Mouse (Mus musculus): Measurements from ENCODE around the gene Snx14. TPM values are rescaled to one million over a fixed set of nuclear protein-coding genes. Genes with fewer than 3 reads are reported as not detected.

Gene Snx14
- polyA plus RNA-seq, 1 experiment from 2014 or later, result 35.5 TPM

DNA sequence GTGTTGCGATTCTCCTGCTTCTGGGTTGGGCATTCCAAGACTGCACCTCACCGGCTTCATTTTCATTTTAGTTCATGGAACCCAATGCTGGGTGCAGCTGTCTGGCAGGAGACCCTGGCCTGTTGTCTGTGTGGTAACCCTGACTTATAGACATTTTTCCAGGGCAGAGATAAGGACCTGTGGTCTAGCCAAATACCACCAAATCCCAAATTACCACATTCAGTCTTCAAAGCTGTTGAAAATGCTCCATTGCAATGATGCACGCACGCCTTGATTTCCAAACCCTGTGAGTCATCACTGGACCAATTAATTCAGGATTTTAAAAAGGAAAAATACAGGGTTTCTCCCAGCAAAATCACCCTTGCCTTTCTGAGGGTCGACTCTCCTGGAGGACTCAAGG lies 70.3 kb downstream of the Snx14 start:
- 97% methylated on average over 5 of the region's 5 CpGs for WGBS (ENCODE audit: missing documents)
- Histone ChIP-seq H3K4me3 (ENCODE audit: inconsistent target) (no peak overlapping the region), H3K36me3 (ENCODE audit: inconsistent target) (no peaks in the 10 kb centered on the region), H3K27ac (no peak overlapping the region), H3K79me2 (ENCODE audit: inconsistent target) (no peaks in the 10 kb centered on the region)

DNA sequence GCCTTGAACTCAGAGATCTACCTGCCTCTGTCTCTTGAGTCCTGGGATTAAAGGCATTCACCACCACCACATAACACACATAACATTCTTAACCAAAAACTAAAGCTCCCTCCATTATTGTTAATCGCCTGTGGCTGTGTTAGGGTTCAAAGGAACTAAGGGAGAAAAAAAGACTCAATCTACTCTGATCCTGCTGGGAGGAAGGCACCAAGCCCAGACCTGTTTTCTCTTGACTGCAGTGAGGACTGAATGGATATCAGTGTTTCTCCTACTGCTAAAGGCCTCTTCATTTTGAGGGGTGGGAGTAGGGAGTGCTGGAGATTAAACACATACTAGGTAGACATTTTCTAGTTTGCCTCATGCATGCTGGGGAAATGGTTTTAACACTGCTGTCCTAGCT lies 71.0 kb downstream of the Snx14 start:
- Histone ChIP-seq H3K4me3 (ENCODE audit: inconsistent target) (no peak overlapping the region), H3K79me2 (ENCODE audit: inconsistent target) (no peaks in the 10 kb centered on the region), H3K36me3 (ENCODE audit: inconsistent target) (no peaks in the 10 kb centered on the region), H3K27ac (no peak overlapping the region)
- 89% methylated on average over 1 of the region's 1 CpGs for WGBS (ENCODE audit: missing documents)

DNA sequence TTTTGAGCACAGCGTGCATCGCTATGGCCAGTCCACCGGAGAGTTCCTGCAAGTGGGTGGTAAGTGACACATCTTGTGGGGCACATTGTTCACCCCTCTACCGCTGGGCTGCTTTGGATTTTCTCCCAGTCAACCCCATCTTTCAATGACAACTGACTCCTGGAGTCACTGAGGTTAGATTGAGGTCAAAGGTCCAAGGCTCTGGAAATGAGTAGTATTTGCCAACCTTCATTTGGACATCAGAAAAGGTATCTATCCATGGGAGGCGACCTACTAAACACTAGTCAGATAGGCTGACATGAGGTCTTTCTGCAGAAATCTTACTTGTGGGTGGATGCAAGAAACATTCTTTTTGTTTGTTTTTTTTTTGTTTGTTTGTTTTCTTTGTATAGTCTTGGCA lies 71.4 kb downstream of the Snx14 start:
- Histone ChIP-seq H3K36me3 (ENCODE audit: inconsistent target) (no peaks in the 10 kb centered on the region), H3K4me3 (ENCODE audit: inconsistent target) (no peak overlapping the region), H3K79me2 (ENCODE audit: inconsistent target) (no peaks in the 10 kb centered on the region), H3K27ac (no peak overlapping the region)
- 97% methylated on average over 5 of the region's 5 CpGs for WGBS (ENCODE audit: missing documents)

DNA sequence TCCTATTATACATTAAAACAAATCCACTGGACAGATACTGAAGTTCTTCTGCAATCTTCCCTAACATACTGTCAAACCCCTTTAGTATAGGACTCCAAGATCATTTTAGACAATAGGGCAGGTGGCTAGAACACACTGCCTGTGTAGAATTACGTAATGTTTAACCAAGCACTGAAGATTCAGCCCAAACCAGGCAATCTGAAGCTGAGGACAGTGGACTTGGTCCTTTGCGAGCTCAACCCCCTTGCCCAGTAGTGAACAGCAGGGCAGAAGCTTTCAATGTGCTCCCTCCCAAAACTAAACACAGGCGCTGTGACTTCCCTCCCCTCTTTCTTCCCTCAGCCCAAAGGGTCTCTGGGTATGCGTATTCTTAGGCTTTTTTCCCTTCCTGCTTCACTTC lies 71.9 kb downstream of the Snx14 start:
- H3K27ac ChIP-seq, result no peak overlapping the region
- no peaks in the 10 kb centered on the region for H3K36me3 ChIP-seq (ENCODE audit: inconsistent target)
- no peak overlapping the region for H3K4me3 ChIP-seq (ENCODE audit: inconsistent target)
- WGBS (ENCODE audit: missing documents), result 89% methylated on average over 4 of the region's 4 CpGs
- no peaks in the 10 kb centered on the region for H3K79me2 ChIP-seq (ENCODE audit: inconsistent target)

DNA sequence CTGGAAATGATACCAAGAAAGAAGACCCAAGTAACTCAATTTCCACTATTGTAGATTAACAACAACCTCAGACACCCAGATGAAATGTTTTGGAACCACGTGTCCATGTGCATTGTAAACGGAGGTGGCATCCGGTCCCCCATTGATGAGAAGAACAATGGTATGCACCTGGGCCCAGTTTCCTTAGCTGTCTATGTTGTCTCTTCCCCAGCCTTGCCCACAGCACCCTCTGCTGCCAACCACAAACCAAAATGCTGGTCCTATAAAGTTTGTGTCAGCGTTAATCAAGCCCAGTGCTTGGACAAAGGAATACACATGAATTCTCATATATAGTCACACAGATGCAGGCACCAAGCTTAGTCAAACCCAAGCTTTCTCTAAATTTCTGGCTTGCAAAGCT lies 72.5 kb downstream of the Snx14 start:
- no peaks in the 10 kb centered on the region for H3K79me2 ChIP-seq (ENCODE audit: inconsistent target)
- no peaks in the 10 kb centered on the region for H3K36me3 ChIP-seq (ENCODE audit: inconsistent target)
- no peak overlapping the region for H3K27ac ChIP-seq
- no peak overlapping the region for H3K4me3 ChIP-seq (ENCODE audit: inconsistent target)
- 68% methylated on average over 4 of the region's 4 CpGs for WGBS (ENCODE audit: missing documents)

DNA sequence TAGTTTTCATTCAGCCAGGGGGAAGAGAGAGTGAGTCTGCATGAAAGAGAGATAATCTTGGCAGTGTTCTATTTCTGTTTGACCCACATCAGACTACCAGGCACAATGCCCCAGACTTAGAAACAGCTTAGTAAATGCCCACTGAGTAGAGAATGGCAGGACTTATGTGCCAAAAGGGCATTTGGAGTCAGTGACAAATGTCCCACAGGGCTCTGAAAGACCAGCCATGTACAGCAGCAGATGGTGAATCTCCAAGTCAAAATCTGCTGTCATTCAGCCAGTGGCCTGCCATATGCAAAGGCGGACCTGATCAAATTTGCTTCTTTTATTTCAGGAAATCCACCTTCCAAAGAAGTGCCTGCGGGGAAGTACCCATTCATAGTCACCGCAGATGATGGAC lies 75.7 kb downstream of the Snx14 start:
- Histone ChIP-seq H3K4me3 (ENCODE audit: inconsistent target) (no peak overlapping the region), H3K27ac (no peak overlapping the region), H3K36me3 (ENCODE audit: inconsistent target) (no peaks in the 10 kb centered on the region), H3K79me2 (ENCODE audit: inconsistent target) (no peaks in the 10 kb centered on the region)
- 93% methylated on average over 3 of the region's 3 CpGs for WGBS (ENCODE audit: missing documents)

DNA sequence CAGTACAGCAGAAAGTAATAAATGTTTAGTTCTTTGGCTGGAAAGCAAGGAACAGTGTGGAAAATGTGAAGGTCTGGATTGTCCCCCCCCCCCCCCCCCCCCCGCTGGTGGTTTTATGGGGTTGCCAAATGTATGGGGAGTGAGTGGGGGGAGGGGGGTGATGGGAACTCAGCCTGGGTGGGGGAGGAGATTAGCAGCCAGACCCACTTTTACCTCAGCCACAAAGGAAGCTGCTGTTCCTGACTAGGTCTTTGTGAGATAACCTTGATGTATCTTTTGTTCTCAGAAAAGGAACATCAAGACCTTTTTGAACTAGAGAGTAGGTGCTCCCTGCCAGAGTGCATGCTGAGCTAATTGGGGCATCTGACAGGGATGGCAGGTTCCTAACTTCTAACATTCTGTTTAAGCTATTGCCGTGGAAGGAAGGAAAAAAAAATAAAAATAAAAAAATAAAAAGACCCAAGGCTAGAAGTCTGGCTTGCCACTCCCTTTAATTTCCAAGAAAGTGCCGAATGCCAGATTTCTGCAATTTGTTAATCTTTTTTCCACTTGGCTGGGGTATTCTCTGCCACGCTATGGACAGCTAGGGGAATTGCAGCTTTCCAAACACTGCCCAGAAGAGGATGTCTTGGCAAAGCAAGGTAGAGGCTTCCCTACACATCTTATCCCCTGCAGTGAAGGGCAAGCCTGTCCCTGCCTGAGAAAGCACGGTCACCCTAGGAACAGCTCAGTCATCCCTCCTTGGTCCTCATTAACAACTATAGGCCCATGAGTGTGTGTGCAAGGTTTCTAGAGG lies 76.5 kb downstream of the Snx14 start:
- WGBS (ENCODE audit: missing documents), result 60% methylated on average over 4 of the region's 5 CpGs
- Histone ChIP-seq H3K79me2 (ENCODE audit: inconsistent target) (no peaks in the 10 kb centered on the region), H3K27ac (no peak overlapping the region), H3K4me3 (ENCODE audit: inconsistent target) (no peak overlapping the region), H3K36me3 (ENCODE audit: inconsistent target) (no peaks in the 10 kb centered on the region)

DNA sequence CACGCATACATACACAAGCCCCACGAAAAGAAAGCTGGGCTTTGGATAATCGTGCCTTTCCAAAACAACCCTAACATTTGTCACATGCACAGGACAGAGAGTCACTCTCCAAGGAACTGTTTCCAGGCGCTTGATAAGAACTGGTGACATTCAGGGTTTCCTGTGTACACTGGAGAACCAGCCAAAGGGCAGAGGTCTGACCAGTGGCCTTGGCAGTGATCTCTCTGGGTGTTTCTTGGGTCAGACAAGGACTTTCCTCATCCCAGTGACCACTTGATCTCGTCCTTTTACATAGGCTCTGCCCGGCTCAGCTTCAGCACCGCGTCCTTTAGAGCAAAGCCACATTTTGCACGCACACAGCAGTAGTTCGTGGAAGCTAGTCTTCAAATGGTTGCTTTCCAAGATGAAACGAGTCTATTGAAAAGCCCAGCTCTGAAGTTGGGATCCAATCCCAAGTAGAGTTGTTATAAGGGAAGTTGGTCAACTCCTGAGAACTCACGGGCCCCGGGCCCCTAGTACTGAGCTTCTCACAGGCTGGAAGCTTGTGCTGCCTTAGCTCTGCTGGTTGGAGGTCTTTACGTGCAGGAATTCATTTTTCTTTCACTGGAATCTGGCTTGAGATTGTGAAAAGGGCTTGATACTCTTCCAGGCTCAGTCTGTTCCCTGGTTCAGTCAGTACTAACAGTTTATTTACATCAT lies 77.4 kb downstream of the Snx14 start:
- H3K4me3 ChIP-seq (ENCODE audit: inconsistent target), result no peak overlapping the region
- no peak overlapping the region for H3K27ac ChIP-seq
- no peaks in the 10 kb centered on the region for H3K36me3 ChIP-seq (ENCODE audit: inconsistent target)
- no peaks in the 10 kb centered on the region for H3K79me2 ChIP-seq (ENCODE audit: inconsistent target)
- 80% methylated on average over 14 of the region's 14 CpGs for WGBS (ENCODE audit: missing documents)

DNA sequence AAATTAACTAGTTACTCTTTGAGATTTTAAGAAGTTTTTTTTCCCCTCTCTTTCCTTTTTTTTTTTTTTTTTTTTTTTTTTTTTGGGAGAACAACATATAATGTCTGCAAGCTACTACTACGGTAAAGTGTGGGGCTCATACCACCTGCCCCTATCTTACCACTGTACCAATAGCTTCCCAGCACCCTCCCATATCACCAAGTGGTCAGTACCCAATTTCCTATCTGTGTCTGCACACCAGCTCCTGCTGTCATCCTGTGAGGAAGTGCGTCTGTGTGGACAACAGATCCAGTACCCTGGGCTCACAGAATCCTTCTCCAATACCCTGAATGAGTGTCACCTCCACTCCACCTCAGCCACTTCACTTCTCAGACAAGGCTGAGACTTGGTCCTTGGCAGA lies 79.6 kb downstream of the Snx14 start:
- Histone ChIP-seq H3K79me2 (ENCODE audit: inconsistent target) (no peaks in the 10 kb centered on the region), H3K36me3 (ENCODE audit: inconsistent target) (no peaks in the 10 kb centered on the region), H3K27ac (no peak overlapping the region), H3K4me3 (ENCODE audit: inconsistent target) (no peak overlapping the region)
- 45% methylated on average over 1 of the region's 2 CpGs for WGBS (ENCODE audit: missing documents)

DNA sequence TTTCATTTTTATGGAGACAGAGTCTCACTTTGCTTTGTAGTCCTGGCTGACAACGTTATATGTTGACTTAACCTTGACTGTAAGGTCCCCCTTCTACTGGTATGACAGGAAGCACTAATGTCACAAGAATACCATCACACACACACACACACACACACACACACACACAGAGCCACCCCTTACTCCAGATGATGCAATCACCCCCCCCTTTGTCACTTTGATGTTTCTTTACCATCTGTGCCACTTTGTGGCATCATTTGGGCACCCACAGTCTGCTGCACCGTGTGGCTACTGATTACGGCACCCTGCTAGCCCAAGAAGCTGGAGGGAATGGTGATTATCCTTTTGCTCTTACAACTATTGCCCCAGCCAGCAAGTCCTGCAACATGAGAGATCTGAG lies 81.6 kb downstream of the Snx14 start:
- WGBS (ENCODE audit: missing documents), result 10% methylated on average over 3 of the region's 3 CpGs
- H3K36me3 ChIP-seq (ENCODE audit: inconsistent target), result no peaks in the 10 kb centered on the region
- no peak overlapping the region for H3K4me3 ChIP-seq (ENCODE audit: inconsistent target)
- H3K27ac ChIP-seq, result no peak overlapping the region
- H3K79me2 ChIP-seq (ENCODE audit: inconsistent target), result no peaks in the 10 kb centered on the region

DNA sequence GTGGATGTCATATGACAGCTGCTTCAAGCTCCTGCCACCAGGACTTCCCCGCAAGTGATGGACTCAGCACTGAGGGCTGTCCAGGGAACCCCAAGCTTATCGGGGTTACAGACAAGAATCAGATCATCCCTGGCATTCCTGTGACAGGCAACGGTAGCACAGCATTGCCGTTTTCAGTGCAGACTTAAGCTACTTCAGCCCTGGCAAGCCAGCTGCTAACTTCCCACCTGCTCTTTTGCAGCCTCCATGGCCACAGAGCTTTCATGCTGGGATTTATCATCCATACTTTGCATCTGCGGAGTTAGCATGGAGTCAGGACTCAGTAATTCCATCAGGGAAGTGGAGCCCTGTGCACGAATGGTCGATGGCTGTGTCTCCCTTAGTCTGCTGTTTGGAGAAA lies 85.3 kb downstream of the Snx14 start:
- Histone ChIP-seq H3K4me3 (ENCODE audit: inconsistent target) (no peak overlapping the region), H3K27ac (no peak overlapping the region), H3K36me3 (ENCODE audit: inconsistent target) (no peaks in the 10 kb centered on the region), H3K79me2 (ENCODE audit: inconsistent target) (no peaks in the 10 kb centered on the region)
- 80% methylated on average over 7 of the region's 7 CpGs for WGBS (ENCODE audit: missing documents)

DNA sequence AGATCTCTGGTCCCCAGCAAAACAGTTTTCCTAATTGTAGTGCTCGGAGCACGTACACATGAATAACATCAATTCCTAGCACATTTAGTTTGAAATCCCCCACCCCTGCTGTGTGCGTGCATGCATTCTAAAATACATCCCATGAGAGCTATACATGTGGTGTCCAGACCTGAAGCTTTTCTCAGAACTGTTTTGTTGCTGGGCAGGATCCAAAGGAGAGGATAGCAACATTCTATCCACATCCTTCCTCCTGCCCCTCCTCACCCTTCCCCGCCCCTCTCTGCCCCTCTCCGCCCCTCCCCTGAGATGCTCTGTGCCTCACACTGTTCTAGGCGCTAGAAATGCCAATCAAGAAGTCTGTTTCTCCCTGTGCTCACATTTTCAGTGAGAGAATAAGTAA lies 86.0 kb downstream of the Snx14 start:
- no peaks in the 10 kb centered on the region for H3K36me3 ChIP-seq (ENCODE audit: inconsistent target)
- no peak overlapping the region for H3K27ac ChIP-seq
- WGBS (ENCODE audit: missing documents), result 78% methylated on average over 5 of the region's 6 CpGs
- no peak overlapping the region for H3K4me3 ChIP-seq (ENCODE audit: inconsistent target)
- no peaks in the 10 kb centered on the region for H3K79me2 ChIP-seq (ENCODE audit: inconsistent target)

DNA sequence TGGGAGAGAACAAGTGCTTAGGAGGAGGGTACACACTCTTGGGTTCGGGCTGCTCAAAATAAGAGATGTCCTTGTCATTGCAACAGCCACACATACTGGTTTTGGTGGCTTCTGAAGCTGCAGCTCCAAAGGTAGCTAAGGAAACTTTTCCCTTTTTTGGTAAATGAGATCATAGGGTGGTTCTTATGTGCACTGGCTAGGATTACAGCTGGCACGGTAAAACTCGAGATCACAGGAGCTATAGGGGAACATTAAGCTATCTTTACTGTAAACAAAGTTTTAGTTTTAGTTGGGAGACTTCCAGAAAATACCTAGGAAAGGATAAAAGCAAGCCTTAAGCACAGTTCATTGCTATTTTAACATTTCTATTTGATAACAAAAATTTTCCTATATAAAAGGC lies 87.6 kb downstream of the Snx14 start:
- H3K4me3 ChIP-seq (ENCODE audit: inconsistent target), result no peak overlapping the region
- WGBS (ENCODE audit: missing documents), result 80% methylated on average over 3 of the region's 3 CpGs
- no peak overlapping the region for H3K27ac ChIP-seq
- H3K36me3 ChIP-seq (ENCODE audit: inconsistent target), result no peaks in the 10 kb centered on the region
- no peaks in the 10 kb centered on the region for H3K79me2 ChIP-seq (ENCODE audit: inconsistent target)

DNA sequence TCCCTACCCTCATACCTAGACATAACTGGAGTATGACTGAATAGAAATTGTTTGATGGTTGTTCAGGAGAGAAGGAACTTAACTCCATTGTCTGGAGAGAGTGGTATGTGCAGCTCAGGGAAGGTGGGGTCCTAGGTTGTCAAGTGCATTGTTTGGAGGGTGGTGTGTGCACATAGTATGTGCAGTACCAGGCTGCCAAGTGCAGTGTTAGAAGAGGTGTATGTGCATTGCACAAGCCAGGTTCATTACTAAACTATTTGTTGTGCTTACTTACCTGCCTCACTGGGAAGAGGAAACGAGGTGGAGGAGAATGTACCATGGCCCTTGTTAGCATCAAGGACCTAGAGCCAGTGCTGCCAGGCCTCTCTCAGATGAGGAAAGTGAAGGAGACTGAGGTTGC lies 88.4 kb downstream of the Snx14 start:
- 85% methylated on average over 1 of the region's 1 CpGs for WGBS (ENCODE audit: missing documents)
- no peak overlapping the region for H3K4me3 ChIP-seq (ENCODE audit: inconsistent target)
- H3K36me3 ChIP-seq (ENCODE audit: inconsistent target), result no peaks in the 10 kb centered on the region
- H3K27ac ChIP-seq, result no peak overlapping the region
- H3K79me2 ChIP-seq (ENCODE audit: inconsistent target), result no peaks in the 10 kb centered on the region

DNA sequence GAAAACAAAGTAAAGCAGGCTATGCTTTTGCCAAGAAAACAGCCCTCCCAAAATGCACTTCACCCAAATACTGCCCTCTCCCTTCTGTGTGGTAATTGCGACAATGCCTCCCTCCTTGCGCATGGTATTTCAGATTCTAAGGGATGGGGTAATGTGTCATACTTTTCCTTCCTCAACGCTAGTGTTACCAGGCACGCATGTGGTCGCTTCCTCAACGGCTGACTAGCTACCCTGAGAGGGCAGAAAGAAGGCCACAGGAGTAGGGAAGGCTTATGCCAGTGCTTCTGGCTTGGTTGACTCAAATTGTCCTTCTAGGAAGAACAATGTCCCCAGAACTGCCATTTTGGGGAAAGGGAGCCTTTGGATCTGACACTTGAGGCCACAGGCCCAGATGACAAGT lies 90.1 kb downstream of the Snx14 start:
- 9% methylated on average over 6 of the region's 6 CpGs for WGBS (ENCODE audit: missing documents)
- no peaks in the 10 kb centered on the region for H3K79me2 ChIP-seq (ENCODE audit: inconsistent target)
- H3K36me3 ChIP-seq (ENCODE audit: inconsistent target), result no peaks in the 10 kb centered on the region
- H3K4me3 ChIP-seq (ENCODE audit: inconsistent target), result no peak overlapping the region
- H3K27ac ChIP-seq, result no peak overlapping the region

Measured in macrophage (primary cell).